Mouse (Mus musculus) embryonic facial prominence, embryonic 10.5 days (tissue): ENCODE results near the gene Mafk. TPM values are rescaled to one million over a fixed set of nuclear protein-coding genes. Genes with fewer than 3 reads are reported as not detected.
A peak's percentile ranks its signal among the peaks of the same experiment; 100 is the strongest.

Source experiments
- DNase-seq: peaks from one replicate; pipeline ENCODE4 v3.0.0-alpha.2; 2017; ENCODE audit warnings: low spot score
- H3K27ac ChIP-seq: fragments of 300-500 bp; sonication (generic); replicated peaks from 2 replicates; pipeline ENCODE4 v1.5.1; 2016; ENCODE audit warnings: mild to moderate bottlenecking
- H3K27me3 ChIP-seq: fragments of 300-500 bp; sonication (generic); replicated peaks from 2 replicates; pipeline ENCODE4 v1.6.1; 2016; ENCODE audit warnings: low read depth, mild to moderate bottlenecking; ENCODE audit not compliant: poor library complexity, severe bottlenecking
- H3K36me3 ChIP-seq: fragments of 300-500 bp; sonication (generic); replicated peaks from 2 replicates; pipeline ENCODE4 v1.6.1; 2016; ENCODE audit warnings: mild to moderate bottlenecking, moderate library complexity
- H3K4me1 ChIP-seq: fragments of 300-500 bp; sonication (generic); 2 replicates; pipeline ENCODE4 v1.6.1; 2016
- H3K4me3 ChIP-seq: fragments of 300-500 bp; sonication (generic); 2 replicates; pipeline ENCODE4 v1.5.1; 2016; ENCODE audit warnings: mild to moderate bottlenecking, moderate library complexity
- H3K9me3 ChIP-seq: fragments of 300-500 bp; sonication (generic); 2 replicates; pipeline ENCODE4 v1.6.1; 2016; ENCODE audit warnings: mild to moderate bottlenecking
- WGBS: fragments of 180-500 bp; shearing (Covaris S2); methylation state at CpG from one replicate; pipeline ENCODE4 v1.1.7; 2016; 5-methylcytosine and 5-hydroxymethylcytosine counted together
- polyA plus RNA-seq: library from polyadenylated mRNA; unstranded; fragments of >200 nt; fragmentation: Nextera tagmentation; extraction: Ambion mirVana; gene quantifications from 2 replicates; pipeline ENCODE4 v1.2.1, GENCODE M21; 2016

Mafk gene
- polyA plus RNA-seq, 1 experiment from 2014 or later, result 9.2 TPM

- Histone ChIP-seq H3K4me1 (peaks cover 15% of the 10 kb centered on the region), H3K36me3 (peaks cover 24% of the 10 kb centered on the region), H3K4me3 (no peak overlapping the region), H3K27me3 (no peaks in the 10 kb centered on the region), H3K27ac (no peak overlapping the region), H3K9me3 (no peaks in the 10 kb centered on the region)
- DNase-seq, result no peak
- WGBS, result 83% methylated on average over 5 of the region's 5 CpGs
Observed at GRCm38 (mm10) chr5:139776966-139777365, 14.3 kb upstream of the Mafk start.

- 83% methylated on average over 8 of the region's 8 CpGs for WGBS
- H3K27me3 ChIP-seq, result no peaks in the 10 kb centered on the region
- no peaks in the 10 kb centered on the region for H3K4me1 ChIP-seq
- DNase-seq, result no peak
- H3K4me3 ChIP-seq, result no peak overlapping the region
- no peak overlapping the region for H3K27ac ChIP-seq
- no peaks in the 10 kb centered on the region for H3K9me3 ChIP-seq
- H3K36me3 ChIP-seq, result no peaks in the 10 kb centered on the region
Observed at GRCm38 (mm10) chr5:139781406-139781805, 9.9 kb upstream of the Mafk start.

- 59% methylated on average over 4 of the region's 4 CpGs for WGBS
- no peak for DNase-seq
- peaks cover 37% of the 10 kb centered on the region for H3K4me1 ChIP-seq
- no peak overlapping the region for H3K27ac ChIP-seq
- H3K27me3 ChIP-seq, result 0 out of 2 replicates have a peak, but pooled peaks cover 4% of the 10 kb centered on the region
- no peaks in the 10 kb centered on the region for H3K9me3 ChIP-seq
- H3K4me3 ChIP-seq, result no peak overlapping the region
- no peaks in the 10 kb centered on the region for H3K36me3 ChIP-seq
Observed at GRCm38 (mm10) chr5:139789466-139789865, 1.8 kb upstream of the Mafk start.

GRCm38 (mm10) chr5:139792159-139792775, 954 bp downstream of the Mafk start:
- H3K4me3 ChIP-seq, result peak overlapping the region; percentile 87
- no peaks in the 10 kb centered on the region for H3K36me3 ChIP-seq
- H3K27me3 ChIP-seq, result peaks cover 4% of the 10 kb centered on the region; the same call in 1 of the 2 replicates
- 27% methylated on average over 11 of the region's 11 CpGs for WGBS
- H3K4me1 ChIP-seq, result peaks cover 63% of the 10 kb centered on the region
- H3K9me3 ChIP-seq, result no peaks in the 10 kb centered on the region
- DNase-seq, result no peak
- H3K27ac ChIP-seq, result peak overlapping the region; percentile 82

- WGBS, result 73% methylated on average over 3 of the region's 3 CpGs
- H3K4me3 ChIP-seq, result peak overlapping the region; percentile 87
- H3K27me3 ChIP-seq, result peaks cover 4% of the 10 kb centered on the region; the same call in 1 of the 2 replicates
- peaks cover 70% of the 10 kb centered on the region for H3K4me1 ChIP-seq
- no peak for DNase-seq
- H3K36me3 ChIP-seq, result no peaks in the 10 kb centered on the region
- no peak overlapping the region for H3K27ac ChIP-seq
- no peaks in the 10 kb centered on the region for H3K9me3 ChIP-seq
Observed at GRCm38 (mm10) chr5:139792966-139793337, 1.6 kb downstream of the Mafk start.

GRCm38 (mm10) chr5:139793338-139794089, 2.2 kb downstream of the Mafk start:
- Histone ChIP-seq H3K9me3 (no peaks in the 10 kb centered on the region), H3K27ac (no peak overlapping the region), H3K4me1 (peaks cover 75% of the 10 kb centered on the region), H3K4me3 (peak overlapping the region; percentile 87), H3K27me3 (peaks cover 4% of the 10 kb centered on the region; the same call in 1 of the 2 replicates), H3K36me3 (no peaks in the 10 kb centered on the region)
- DNase-seq, result no peak
- WGBS, result 75% methylated on average over 11 of the region's 11 CpGs

GRCm38 (mm10) chr5:139794137-139794536, 2.8 kb downstream of the Mafk start:
- H3K36me3 ChIP-seq, result peaks cover 2% of the 10 kb centered on the region; the same call in 1 of the 2 replicates
- H3K27me3 ChIP-seq, result peaks cover 4% of the 10 kb centered on the region; the same call in 1 of the 2 replicates
- H3K4me3 ChIP-seq, result no peak overlapping the region
- no peak for DNase-seq
- H3K27ac ChIP-seq, result no peak overlapping the region
- 86% methylated on average over 5 of the region's 5 CpGs for WGBS
- no peaks in the 10 kb centered on the region for H3K9me3 ChIP-seq
- H3K4me1 ChIP-seq, result peaks cover 82% of the 10 kb centered on the region

GRCm38 (mm10) chr5:139794938-139795337, 3.6 kb downstream of the Mafk start:
- Histone ChIP-seq H3K36me3 (peaks cover 10% of the 10 kb centered on the region), H3K27ac (0 out of 2 replicates have a peak overlapping the region, but pooled peaks have one; percentile 4), H3K9me3 (no peaks in the 10 kb centered on the region), H3K27me3 (peaks cover 4% of the 10 kb centered on the region; the same call in 1 of the 2 replicates), H3K4me3 (no peak overlapping the region), H3K4me1 (peaks cover 83% of the 10 kb centered on the region)
- DNase-seq, result no peak
- 75% methylated on average over 10 of the region's 10 CpGs for WGBS

GRCm38 (mm10) chr5:139796001-139796620, 4.8 kb downstream of the Mafk start:
- WGBS, result 83% methylated on average over 9 of the region's 9 CpGs
- Histone ChIP-seq H3K4me3 (no peak overlapping the region), H3K27me3 (peaks cover 4% of the 10 kb centered on the region; the same call in 1 of the 2 replicates), H3K36me3 (peaks cover 22% of the 10 kb centered on the region), H3K27ac (peak overlapping the region; percentile 78), H3K9me3 (no peaks in the 10 kb centered on the region), H3K4me1 (peaks cover 79% of the 10 kb centered on the region)
- DNase-seq, result no peak

GRCm38 (mm10) chr5:139796900-139797299, 5.6 kb downstream of the Mafk start:
- WGBS, result 29% methylated on average over 13 of the region's 13 CpGs
- peak overlapping the region; percentile 78 for H3K27ac ChIP-seq
- peak overlapping the region; percentile 39 for H3K4me3 ChIP-seq
- peak; percentile 64 for DNase-seq
- H3K36me3 ChIP-seq, result peaks cover 30% of the 10 kb centered on the region
- H3K4me1 ChIP-seq, result peaks cover 71% of the 10 kb centered on the region
- H3K9me3 ChIP-seq, result no peaks in the 10 kb centered on the region
- H3K27me3 ChIP-seq, result peaks cover 4% of the 10 kb centered on the region; the same call in 1 of the 2 replicates

GRCm38 (mm10) chr5:139797473-139798167, 6.3 kb downstream of the Mafk start:
- peak; percentile 75 for DNase-seq
- Histone ChIP-seq H3K27ac (peak overlapping the region; percentile 81), H3K27me3 (no peaks in the 10 kb centered on the region; the same call in 1 of the 2 replicates), H3K4me3 (peak overlapping the region; percentile 39), H3K4me1 (peaks cover 66% of the 10 kb centered on the region), H3K9me3 (no peaks in the 10 kb centered on the region), H3K36me3 (peaks cover 31% of the 10 kb centered on the region)
- 36% methylated on average over 11 of the region's 11 CpGs for WGBS
